Mouse (Mus musculus): ENCODE data around the gene Rfxank.

The Rfxank gene

GRCm38 (mm10) chr8:70110451-70110850, 28.5 kb downstream of the Rfxank start:
- DNase-seq (ENCODE audit: extremely low spot score), result no peak

- DNase-seq (ENCODE audit: extremely low spot score), result no peak
These were observed 34.0 kb downstream of the Rfxank start for GRCm38 (mm10) chr8:70104922-70105321.

- no peak for DNase-seq (ENCODE audit: extremely low spot score)
These were observed 34.4 kb downstream of the Rfxank start for GRCm38 (mm10) chr8:70104506-70104905.

- DNase-seq (ENCODE audit: extremely low spot score), result no peak
These were observed 38.7 kb downstream of the Rfxank start for GRCm38 (mm10) chr8:70100241-70100640.

- DNase-seq (ENCODE audit: extremely low spot score), result no peak
These were observed 39.7 kb downstream of the Rfxank start for GRCm38 (mm10) chr8:70099276-70099675.

GRCm38 (mm10) chr8:70092786-70093185, 46.2 kb downstream of the Rfxank start:
- DNase-seq (ENCODE audit: extremely low spot score), result no peak

GRCm38 (mm10) chr8:70089296-70089960, 49.5 kb downstream of the Rfxank start:
- DNase-seq (ENCODE audit: extremely low spot score), result no peak

- peak; percentile 74 for DNase-seq (ENCODE audit: extremely low spot score)
These were observed 50.9 kb downstream of the Rfxank start for GRCm38 (mm10) chr8:70087836-70088650.

GRCm38 (mm10) chr8:70087237-70087636, 51.7 kb downstream of the Rfxank start:
- DNase-seq (ENCODE audit: extremely low spot score), result no peak

GRCm38 (mm10) chr8:70086151-70086550, 52.8 kb downstream of the Rfxank start:
- DNase-seq (ENCODE audit: extremely low spot score), result no peak

GRCm38 (mm10) chr8:70084191-70085065, 54.5 kb downstream of the Rfxank start:
- peak; percentile 48 for DNase-seq (ENCODE audit: extremely low spot score)

GRCm38 (mm10) chr8:70083285-70083684, 55.7 kb downstream of the Rfxank start, which contains the start of gene Hapln4:
Gene Hapln4, plus strand, starts transcription at chr8:70083457.
- DNase-seq (ENCODE audit: extremely low spot score), result peak; percentile 69

- DNase-seq (ENCODE audit: extremely low spot score), result no peak
These were observed 57.0 kb downstream of the Rfxank start for GRCm38 (mm10) chr8:70081976-70082375.

Measured in embryo, embryonic 9.5 days (tissue).